Mouse (Mus musculus): Measurements from ENCODE around the gene Sav1.

GRCm38 (mm10) chr12:69966071-69966470 lies 20.7 kb downstream of the Sav1 start:
- TF ChIP-seq CTCF (IDR thresholded peaks at IDR 0.05) (no peak), POLR2A (IDR thresholded peaks at IDR 0.05; ENCODE audit: insufficient read depth, low read depth, low read length) (no peak), EP300 (IDR thresholded peaks at IDR 0.05; ENCODE audit: insufficient read depth, low read depth, low read length) (no peak)

Data from heart, adult 2 months (tissue).